Mouse (Mus musculus): Measurements from ENCODE around the gene Camp. TPM values are rescaled to one million over a fixed set of nuclear protein-coding genes. Genes with fewer than 3 reads are reported as not detected.
"Not testable (repeated sequence)": the region's sequence is repeated elsewhere in the genome, so short reads cannot be mapped to it uniquely, and the experiment has no call there.

Gene Camp
- total RNA-seq, 2 experiments from 2014 or later: not detected

- DNase-seq: no peak
Measured at GRCm38 (mm10) chr9:109850099-109850498, 682 bp upstream of the Camp start.

- no peak for DNase-seq
Measured at GRCm38 (mm10) chr9:109833088-109833412, 16.4 kb downstream of the Camp start.

- peak; percentile 83 to 84 for DNase-seq
Measured at GRCm38 (mm10) chr9:109832391-109833087, 16.9 kb downstream of the Camp start, which contains the start of gene Nme6. Gene Nme6 (plus strand): TSS chr9:109832749.

- no peak for DNase-seq
Measured at GRCm38 (mm10) chr9:109826181-109826580, 23.2 kb downstream of the Camp start.

- no peak for DNase-seq
Measured at GRCm38 (mm10) chr9:109825739-109826138, 23.7 kb downstream of the Camp start.

- peak; percentile 12 to 20 for DNase-seq
Measured at GRCm38 (mm10) chr9:109816341-109816740, 33.1 kb downstream of the Camp start.

- DNase-seq: peak; percentile 4
Measured at GRCm38 (mm10) chr9:109813424-109813823, 36.0 kb downstream of the Camp start.

GRCm38 (mm10) chr9:109811980-109812379 is 37.4 kb downstream of the Camp start, which contains the start of gene Spink8:
Gene Spink8 (plus strand): TSS chr9:109812280.
- no peak for DNase-seq

- no peak for DNase-seq
Measured at GRCm38 (mm10) chr9:109807898-109808297, 41.5 kb downstream of the Camp start.

- no peak for DNase-seq
Measured at GRCm38 (mm10) chr9:109806695-109807293, 42.6 kb downstream of the Camp start.

- DNase-seq: no peak
Measured at GRCm38 (mm10) chr9:109806260-109806659, 43.2 kb downstream of the Camp start.

GRCm38 (mm10) chr9:109805596-109805995 is 43.8 kb downstream of the Camp start:
- DNase-seq: not testable (repeated sequence)

GRCm38 (mm10) chr9:109798051-109798450 is 51.4 kb downstream of the Camp start:
- no peak for DNase-seq

Small RNAs within 50 kb of the gene (microRNA-seq; reads per million reads assigned to microRNA genes)
- gene Mir7089: 0 reads per million in 2 experiments

Other genes with a start within 250 kb of the Camp start
- not detected for gene Fbxw24, start 223.6 kb downstream of the Camp start, total RNA-seq (2021)
- not detected for gene Fbxw25, start 185.0 kb downstream of the Camp start, total RNA-seq (2021)
- gene Fbxw18, start 146.9 kb downstream of the Camp start, total RNA-seq (2021): not detected
- not detected for gene Fbxw26, start 103.5 kb downstream of the Camp start, total RNA-seq (2021)
- gene Fbxw27, start 58.9 kb downstream of the Camp start, total RNA-seq (2021): not detected
- gene Spink8, start 37.3 kb downstream of the Camp start, total RNA-seq (2021): 10 to 100 TPM; 60.4 to 73.2 TPM
- 10 to 100 TPM in 1 of 2 experiments, 1 to 10 TPM in 1; 8.3 to 10.1 TPM for gene Nme6, start 16.9 kb downstream of the Camp start, total RNA-seq (2021)
- 1 to 10 TPM; 4.4 to 5.0 TPM for gene Cdc25a, start 26.0 kb upstream of the Camp start, total RNA-seq (2021)
- gene Map4, start 81.8 kb upstream of the Camp start, total RNA-seq (2021): 100 to 1,000 TPM; 555 to 604 TPM